Mouse (Mus musculus): ENCODE data around the gene Lman2l.
A peak's percentile ranks its signal among the peaks of the same experiment; 100 is the strongest.

Lman2l gene

DNA sequence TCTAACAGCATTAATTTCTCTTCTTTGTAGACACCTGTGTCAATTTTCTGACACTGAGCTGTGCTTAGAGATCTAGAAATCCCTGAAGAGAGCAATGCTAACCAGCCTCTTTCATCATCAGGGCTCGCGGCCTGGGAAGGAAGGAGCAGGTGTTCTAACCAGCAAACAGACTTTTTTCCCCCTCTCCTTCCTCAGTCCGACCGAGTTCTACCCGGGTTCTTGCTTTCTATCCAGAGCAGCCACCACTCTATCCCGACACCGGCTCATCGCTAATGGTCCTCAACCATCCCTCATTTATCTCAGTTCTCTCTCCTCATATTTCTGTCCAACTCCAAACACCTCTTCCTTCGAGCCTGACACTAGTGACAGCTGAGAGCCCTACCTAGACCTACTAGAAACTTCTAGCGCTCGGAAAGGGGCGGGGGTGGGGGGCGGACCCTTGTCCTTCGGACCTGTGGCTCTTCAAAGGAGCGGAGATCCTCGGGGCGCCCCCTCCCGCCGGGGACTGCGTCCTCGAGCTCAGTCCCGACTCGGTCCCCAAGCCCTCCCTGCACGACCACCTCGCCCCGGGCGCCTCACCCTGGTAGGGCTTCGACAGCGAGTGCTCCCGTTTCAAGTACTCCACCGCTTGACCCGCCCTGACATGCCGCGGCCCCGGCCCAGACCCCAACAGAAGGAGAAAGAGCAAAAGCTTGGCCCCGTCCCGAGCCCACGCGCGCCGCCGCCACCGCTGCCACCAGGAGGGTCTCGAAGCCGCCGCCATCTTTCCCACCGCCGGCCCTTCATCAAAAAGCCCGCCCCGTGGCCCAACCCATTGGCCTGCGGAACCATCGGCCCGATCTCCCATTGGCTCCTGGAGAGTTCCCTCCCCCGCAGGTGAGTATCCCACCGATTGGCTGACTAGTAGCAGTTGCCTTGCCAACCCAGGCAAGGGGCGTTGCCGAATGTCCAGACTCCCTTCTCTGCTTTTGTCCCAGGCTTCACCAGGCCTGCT, at the start of gene Lman2l:
Gene Lman2l, minus strand, starts transcription at position 801 of the 994 bp plus-strand sequence.
- DNase-seq (ENCODE audit: low spot score) = peak; percentile 99

DNA sequence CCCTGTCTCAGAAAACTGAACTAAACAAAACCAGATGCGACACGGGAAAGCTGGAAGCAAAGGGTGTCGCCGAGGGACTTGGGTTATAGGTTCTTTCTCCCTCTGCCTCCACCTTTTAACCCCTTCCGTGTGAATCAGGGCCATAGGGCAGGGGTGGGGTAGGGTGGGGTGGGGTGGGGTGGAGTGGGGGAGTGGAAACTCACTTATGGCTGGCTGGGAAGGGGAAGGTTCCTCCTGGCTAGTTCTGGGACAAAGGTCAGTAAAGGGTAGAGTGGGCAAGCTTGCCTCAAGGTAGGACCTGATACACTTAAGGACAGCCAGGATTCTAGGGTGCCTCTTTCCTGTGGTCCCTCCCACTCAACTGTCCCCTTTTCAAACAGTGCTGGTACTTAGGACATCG, 48.2 kb upstream of the Lman2l start:
- no peak for DNase-seq (ENCODE audit: low spot score)

DNA sequence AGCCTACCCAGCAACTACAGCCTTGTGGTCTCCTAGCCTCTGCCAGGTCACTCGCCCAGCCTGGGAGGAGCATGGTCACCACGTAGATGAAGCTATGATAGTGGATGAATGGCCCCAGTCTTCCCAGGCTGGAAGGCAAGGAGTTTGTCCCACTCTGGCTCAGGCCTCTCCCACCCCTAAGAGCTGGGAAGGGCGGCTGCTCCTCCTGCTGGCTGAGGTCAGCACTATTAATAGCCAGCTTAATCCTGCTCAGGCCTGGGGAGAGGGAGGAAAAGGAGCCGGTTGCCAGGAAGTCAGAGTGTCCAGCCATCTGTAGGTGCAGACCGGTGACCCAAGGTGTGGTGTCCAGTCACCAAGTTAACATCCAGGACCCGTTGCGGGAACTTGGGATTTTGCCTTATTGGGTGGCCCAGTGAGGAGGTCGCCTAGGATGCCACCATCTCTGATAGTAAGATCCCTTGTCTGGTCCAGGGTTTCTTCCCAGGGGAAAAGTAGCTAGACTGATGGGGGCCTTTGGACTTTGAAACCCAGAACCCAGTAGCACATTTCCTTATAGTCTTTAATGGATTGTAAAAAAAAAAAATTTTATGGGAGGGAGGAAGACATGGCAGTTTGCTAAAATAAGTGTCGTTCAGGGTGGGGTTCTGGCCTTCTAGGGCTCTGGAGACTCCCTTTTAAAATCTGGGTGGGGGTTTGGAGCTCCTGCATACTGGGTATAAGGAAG, 47.5 kb upstream of the Lman2l start:
- DNase-seq (ENCODE audit: low spot score) = peak; percentile 36

DNA sequence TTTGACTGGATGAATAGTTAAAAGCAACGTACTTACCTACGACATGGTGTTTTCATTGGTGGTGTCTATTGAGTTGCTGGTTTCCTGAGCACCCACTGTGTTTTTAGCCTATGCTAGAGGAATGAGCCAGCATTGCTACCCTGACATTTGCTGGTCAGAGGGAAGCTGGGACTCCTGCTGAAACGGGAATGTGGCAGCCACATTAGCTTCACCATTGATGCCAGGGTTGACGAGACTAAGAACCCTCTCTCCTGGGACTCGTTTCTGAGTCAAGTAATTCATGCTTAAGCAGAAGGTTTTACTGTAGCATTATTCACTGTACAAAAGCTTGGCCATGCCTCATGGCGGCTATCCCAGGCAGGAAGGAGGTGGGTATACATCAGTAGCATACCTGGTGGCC, 44.6 kb upstream of the Lman2l start:
- DNase-seq (ENCODE audit: low spot score) = no peak

DNA sequence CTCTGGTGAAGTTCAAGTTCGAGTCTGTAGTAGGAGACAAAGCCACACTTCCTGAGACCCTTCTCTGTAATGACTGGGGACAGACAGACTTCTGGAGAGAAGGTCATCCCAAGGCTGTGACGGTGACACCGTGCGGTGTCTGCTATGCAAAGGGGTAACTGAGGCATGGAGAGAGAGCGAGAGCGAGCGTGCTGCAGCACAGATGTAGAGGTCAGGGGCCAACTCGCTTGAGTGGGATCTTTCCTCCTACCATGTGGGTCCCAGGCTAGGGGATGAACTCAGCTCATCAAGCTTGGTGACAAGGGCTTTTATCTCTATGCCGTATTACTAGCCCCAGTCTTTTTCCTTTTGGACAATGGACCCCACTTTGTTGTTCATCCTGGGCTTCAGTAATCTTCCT, 42.0 kb upstream of the Lman2l start:
- DNase-seq (ENCODE audit: low spot score) = no peak

DNA sequence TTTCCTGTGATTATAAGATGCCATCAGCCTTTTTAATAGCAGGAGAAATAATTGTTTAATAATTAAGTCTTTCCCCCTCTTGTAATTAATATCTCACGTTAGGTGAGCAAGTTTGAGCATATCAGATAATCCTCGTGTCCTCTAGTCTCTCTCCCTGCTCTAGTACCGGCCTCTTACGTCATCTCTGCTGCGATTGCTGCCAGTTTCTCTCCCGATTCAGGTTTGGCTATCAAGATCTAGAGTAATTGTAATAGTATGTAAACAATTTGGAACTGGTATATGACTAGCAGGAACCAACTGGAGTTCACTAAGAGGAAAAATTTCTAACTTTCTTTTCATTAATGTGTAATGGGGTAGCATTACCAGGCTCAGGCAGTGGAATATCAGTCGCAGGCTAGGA, 40.0 kb upstream of the Lman2l start:
- DNase-seq (ENCODE audit: low spot score) = no peak

DNA sequence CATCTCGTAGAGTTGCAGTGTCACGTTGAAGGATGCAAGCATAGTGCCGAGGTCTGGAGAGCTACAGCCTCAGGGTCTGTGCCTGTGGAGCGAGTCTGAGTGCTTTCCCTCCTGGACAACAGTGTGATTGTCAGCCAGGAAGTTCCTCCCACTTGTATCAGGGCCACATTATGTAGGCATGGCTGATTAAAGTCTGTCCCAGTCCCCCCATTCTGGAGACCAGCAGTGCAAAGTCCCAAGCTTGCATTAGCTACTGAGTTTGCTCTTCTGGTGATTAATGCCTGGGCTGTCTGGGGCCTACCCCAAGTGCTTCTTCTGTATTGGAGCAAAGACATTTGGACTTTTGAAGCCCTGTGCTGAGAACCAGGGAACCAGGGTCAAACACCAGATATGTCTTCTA, 38.8 kb upstream of the Lman2l start:
- no peak for DNase-seq (ENCODE audit: low spot score)

DNA sequence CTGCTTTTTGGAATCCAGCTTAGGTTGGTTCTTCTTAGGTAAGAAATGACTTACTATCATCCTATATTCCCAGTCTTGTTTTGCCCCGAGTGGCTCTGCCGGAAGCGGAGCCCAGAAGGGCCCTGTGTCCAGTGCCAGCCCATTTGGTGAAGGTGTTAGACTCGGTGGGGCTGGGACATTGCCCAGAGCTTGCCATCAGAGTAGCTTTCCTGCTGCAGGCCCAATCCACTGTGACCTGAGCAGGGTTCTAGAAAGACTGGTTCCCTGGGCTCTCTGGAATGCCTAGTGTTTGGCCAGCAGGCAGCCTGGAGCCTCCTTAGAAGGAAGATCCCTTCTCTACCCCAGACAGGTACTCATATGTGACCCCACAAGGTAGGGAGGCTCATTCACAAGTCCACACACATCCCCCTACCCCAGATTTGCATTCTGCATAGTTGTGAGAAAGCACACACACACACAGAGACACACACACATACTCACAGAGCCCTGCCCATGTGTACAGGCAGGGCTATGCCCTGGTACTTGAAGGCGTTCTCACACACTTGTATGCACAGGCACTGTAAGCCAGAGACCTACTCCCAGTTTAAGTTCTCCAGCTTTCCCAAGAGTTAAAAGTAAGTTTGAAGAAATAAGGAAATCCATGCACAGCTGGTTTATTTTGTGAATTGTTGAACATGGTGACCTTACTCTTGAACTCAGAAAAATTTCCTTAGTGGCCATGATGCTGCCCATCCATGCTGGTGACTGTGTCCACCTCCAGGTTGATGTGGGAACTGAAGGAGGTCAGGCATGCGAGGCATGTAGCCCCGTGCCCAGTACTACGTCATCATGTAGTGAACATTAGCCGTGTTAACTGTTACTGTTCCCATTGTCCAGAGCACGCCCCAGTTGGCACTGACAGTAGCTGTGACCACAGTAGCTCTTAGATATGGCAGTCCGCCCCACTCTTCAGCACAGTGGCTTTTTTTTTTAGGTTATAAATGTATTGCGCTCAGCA, 35.1 kb upstream of the Lman2l start:
- DNase-seq (ENCODE audit: low spot score) = no peak

DNA sequence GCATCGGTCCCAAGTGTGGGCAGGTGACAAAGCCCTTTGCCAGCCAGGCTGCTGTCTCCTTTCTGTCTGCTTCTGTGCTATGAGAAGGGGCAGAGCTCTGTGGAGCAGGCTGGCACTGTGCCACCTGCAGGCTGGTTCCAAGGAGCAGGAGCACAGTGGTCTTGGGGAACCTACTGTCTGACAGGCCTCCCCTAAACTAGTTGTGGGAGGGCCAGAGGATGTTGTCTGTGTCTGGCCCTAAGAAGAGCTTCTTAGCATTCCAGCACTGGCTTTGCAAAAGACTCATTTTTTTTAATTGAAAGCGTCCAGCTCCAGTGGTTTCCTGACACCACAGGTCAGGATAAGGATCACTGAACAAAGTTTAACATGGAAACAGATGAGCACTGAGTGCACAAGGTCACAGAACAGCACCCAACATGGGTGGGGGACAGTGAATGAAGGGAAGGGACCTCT, 33.3 kb upstream of the Lman2l start:
- DNase-seq (ENCODE audit: low spot score) = no peak

DNA sequence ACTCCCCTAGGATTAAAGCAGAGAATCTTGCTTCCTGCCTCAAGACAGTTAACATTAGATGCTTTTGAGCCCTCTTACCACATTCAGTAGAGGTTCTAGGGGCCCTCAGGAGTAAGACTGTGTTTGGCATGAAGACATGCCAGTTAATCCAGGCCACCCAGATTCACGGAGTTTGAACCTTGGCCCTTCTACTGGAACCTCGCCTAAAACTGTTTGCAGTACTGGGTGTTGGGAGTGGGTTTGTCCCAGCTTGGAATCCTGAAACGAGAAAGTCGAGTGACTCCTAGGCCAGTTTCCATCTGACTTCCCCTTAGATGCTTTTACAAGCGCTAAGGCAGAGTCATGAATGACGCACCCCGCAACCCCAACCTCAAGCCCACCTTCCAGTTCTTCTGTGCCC, 31.4 kb upstream of the Lman2l start:
- DNase-seq (ENCODE audit: low spot score) = no peak

DNA sequence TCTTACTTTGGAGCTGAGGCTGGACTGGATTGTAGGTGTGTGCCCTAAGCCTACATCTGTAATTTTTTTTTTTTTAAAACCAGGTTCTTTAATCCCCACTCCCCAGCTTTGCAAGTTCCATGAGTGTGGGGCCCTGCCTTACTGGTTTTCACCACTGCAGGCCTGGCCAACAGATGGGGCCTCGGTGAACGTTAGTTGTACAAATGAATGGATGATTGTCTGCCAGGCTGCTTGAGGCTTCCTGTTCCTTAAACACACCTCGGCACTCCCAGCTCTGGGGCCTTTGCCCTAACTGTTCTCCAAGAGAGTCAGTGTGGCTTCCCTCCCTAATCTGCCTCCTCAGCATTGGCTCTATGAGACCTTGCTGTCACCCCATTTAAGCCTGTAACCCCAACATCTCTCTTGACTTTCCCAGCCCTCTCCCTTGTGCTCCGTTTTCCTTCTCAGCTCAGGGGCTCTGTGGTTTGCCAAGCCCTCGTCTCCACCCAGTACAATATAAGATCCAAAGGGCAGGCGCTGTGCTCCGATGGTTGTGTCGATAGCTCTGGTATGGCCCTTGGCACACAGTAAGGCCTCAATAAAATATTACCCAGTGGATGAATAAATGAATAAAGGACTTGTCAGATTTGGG, 30.5 kb upstream of the Lman2l start:
- DNase-seq (ENCODE audit: low spot score) = no peak

DNA sequence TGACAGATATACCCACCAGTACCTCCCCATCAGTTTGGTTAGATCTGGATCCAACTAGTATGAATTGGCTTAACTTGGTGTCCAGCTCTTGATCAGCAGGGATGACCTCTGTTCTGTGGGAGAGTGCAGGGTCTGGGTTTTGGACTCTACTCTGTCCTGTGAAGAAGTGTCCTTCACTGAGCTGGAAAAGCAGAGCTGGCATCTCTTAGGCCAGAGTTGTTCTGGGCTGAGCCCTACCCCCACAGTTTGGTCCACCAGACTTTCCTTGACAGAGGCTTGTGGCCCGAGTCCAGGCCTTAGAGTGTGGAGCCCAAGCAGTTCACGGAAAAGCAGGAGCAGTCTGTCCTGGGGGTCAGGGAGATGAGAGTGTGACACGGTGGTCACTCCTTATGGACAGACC, 29.6 kb upstream of the Lman2l start:
- no peak for DNase-seq (ENCODE audit: low spot score)

DNA sequence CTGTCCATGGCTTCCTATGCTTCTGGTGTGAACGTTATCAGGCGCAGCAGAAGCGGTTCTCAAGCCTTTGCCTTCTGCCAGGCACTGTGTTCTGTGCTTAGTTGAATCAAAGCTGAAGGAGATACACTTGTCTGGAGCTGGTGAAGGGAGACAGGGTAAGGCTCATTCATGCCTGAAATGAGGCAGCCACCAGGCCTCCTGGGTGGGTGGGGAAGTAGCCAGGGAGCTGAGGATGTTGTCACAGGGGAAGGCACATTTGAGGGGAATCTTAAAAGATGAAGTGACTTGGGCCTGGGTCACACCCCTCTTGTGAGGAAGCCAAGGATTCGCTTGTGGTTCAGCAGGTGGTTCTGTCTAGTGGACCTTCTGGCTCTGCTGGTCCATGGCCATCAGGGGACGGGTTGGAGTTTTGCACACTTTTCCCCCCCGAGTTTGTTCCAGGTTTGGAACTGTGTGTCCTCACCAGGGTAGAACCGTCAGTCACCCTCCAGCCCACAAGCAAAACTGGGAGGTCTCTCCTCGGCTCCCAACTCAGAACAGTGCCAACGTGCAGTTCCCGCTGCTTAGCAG, 28.2 kb upstream of the Lman2l start:
- no peak for DNase-seq (ENCODE audit: low spot score)

DNA sequence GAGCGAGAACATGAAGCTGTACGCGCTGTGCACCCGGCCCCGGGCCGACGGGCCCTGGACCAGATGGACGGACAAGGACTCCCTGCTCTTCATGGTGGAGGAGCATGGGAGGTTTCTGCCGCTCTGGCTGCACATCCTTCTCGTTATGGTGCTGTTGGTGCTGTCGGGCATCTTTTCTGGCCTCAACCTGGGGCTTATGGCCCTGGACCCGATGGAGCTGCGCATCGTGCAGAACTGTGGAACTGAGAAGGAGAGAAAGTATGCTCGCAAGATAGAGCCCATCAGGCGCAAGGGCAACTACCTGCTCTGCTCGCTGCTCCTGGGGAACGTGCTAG, 27.0 kb upstream of the Lman2l start:
- DNase-seq (ENCODE audit: low spot score) = no peak

DNA sequence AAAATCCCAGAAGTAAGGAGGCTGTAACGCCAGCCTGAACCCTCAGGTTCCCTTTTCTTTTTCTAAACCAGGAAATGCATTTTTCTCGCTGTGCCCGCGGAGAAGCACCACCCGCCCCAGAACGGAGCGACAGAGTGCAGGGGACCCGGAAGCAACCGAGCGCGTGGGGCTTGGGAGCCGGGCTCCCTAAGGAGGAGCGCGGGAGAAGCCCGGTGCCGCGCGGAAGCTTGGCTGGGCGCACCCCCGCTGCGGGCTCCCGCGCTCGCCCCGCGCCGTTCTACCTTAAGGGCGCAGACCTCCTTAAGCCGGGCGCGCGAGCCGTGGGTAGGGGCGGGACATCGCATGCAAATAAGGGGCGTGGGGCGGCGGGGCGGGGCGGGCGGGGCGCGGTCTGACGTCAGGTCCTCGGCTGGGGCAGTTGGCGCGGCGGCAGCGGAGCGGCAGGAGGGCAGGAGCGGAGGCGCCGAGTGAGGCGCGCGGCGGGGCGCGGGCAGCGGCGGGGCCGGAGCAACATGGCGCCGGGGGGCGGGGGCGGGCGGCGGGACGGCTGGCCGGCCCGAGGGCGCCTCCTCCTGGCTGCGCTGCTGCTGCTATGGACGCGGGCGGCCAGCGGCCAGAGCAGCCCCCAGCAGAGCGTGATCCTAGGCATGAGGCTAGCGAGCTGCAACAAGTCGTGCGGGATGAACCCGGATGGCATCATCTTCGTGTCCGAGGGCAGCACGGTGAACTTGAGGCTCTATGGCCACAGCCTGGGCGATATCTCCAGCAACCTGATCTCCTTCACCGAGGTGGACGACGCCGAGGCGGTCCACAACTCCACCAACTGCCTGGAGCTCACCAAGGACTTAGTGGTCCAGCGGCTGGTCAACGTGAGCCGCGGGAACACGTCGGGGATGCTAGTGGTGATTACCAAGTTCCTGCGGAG, 26.4 kb upstream of the Lman2l start, which contains the start of gene Cnnm4:
Gene Cnnm4, plus strand, starts transcription at position 440 of the 925 bp plus-strand sequence.
- peak; percentile 90 for DNase-seq (ENCODE audit: low spot score)

DNA sequence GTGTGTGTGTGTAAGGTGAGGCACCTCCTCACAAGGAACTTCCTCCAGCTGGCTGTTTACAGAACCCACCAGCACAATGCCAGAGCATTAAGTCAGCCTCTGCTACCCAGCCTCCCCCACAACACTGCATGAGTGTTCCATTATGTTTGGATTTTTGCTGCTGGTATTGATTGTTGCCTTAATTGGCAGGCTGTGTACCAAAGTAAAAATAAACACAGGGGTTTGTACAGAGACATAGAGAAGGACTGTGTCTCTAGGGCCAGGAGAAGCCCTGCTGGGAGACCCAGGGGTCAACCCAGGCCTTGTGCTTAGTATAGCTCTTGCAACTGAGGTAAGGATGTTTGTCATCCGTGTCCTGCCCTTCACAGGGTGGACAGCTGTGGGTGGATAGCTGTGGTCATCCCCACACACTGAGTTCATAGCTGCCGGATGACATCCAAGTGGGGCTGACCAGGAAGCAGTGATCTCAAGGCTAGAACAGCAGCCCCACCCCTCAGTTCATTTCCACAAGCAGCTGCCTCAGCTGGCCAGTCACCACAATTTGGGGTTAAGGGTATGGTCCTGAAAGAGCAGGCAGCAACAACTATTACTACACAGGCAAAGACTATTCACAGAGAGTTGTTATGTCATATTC, 24.9 kb upstream of the Lman2l start:
- no peak for DNase-seq (ENCODE audit: low spot score)

DNA sequence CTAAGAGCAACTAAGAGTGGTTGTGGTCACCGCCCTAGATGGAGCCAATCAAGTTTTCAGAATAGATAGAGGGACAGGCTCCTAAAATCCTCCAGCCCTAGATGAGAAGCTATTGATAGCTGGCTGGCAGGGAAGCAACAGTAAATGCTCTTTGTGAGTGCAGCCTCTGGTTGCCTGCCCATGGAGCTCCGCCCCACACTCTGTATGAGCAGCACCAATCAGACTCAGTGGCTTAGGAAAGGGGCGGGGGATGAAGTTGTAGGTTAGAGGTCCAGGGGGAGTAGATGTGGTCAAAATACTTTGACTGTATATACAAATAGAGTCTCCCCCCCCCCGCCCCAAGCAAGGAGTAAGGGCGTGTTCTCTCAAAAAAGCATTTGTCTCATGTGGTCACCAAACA, 22.4 kb upstream of the Lman2l start:
- no peak for DNase-seq (ENCODE audit: low spot score)

DNA sequence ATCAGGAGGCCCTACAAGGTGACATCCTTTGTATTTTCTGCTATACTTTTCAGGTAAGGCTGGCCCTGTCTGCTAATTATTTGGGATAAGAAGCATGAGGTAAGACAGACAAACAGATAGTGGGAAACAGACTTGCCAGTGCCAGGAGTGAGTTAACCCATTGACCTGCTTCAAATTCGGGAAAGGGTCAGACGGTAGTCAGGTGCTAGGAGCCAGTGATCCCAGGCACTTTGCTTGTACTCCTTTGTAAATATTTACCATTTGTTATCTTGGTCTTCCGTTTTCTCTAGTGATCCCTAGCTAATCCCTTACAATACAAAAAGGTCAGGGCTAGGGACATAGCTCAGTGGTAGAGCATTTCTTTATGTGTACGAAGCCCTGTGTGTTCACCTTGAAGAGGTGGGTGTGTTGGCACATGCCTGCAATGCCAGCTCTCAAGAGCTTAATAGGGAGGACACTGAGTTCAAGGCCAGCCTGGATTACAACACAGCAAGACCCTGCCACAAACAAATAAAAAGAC, 20.6 kb upstream of the Lman2l start:
- DNase-seq (ENCODE audit: low spot score) = no peak

DNA sequence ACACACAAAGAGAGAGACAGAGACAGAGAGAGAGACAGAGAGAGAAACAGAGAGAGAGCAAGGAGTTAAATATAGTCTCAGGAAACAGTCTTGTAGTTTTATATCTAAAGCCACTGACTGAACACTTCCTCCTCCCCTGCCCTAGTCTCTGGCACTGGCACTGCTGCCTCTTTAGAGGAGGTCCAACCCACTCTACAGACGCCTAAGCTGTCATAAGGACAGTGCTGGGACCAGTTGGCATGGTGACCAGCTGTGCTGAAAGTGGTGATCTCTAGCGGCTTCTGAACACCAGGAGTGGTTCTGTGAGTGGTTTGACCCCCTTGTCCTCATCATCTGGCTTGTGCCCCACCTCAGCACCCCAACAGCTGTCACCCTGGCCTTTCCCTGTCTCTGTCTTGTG, 16.8 kb upstream of the Lman2l start:
- DNase-seq (ENCODE audit: low spot score) = no peak
